8 mouse cellular contexts compared by ENCODE assay signal in genomic region chr3:32529303-32529898, GRCm38 (mm10). TPM values are rescaled to one million over a fixed set of nuclear protein-coding genes. Genes with fewer than 3 reads are reported as not detected.
DNase-seq lines count a peak whose midpoint lies in the region; ATAC-seq lines count a peak whose summit lies in the region.

Gene Mfn1 (plus strand): TSS chr3:32529465.

- ATAC-seq in hindbrain, embryonic 11.5 days (ENCODE audit: low FRiP score) = peak; percentile 100

- H3K4me2 ChIP-seq in hindbrain, embryonic 11.5 days (replicated peaks; ENCODE audit: low read depth, low read length) = peak within 1 kb of the TSS; percentile 64

- peak; percentile 97 for DNase-seq in Muller cell, postnatal 12 days (ENCODE audit: inconsistent ontology term)
- DNase-seq in cerebellum, adult 9-11 months = peak; percentile 94
- peak; percentile 90 to 95 for DNase-seq in frontal cortex, adult 2 months (ENCODE audit: extremely low spot score in 1 of 2, low spot score in 1 of 2)
- peak; percentile 91 for DNase-seq in hindbrain, embryonic 11.5 days (ENCODE audit: low spot score)
- peak; percentile 85 to 91 for DNase-seq in layer of hippocampus, postnatal 10 days (ENCODE audit: low spot score in 2 of 2)
- peak; percentile 98 for DNase-seq in lung, postnatal 10 days
- peak; percentile 91 for DNase-seq in ovary, postnatal 36 days (ENCODE audit: low spot score)
- peak; percentile 94 for DNase-seq in thymus, postnatal 25 days

- WGBS in hindbrain, embryonic 11.5 days = under 1% methylated on average over 47 of the region's 47 CpGs

- H3K27me3 ChIP-seq in hindbrain, embryonic 11.5 days (ENCODE audit: control insufficient read depth, insufficient read depth, low read length) = no peaks in the 10 kb centered on the region

- no peaks in the 10 kb centered on the region for H3K9me3 ChIP-seq in hindbrain, embryonic 11.5 days (ENCODE audit: control insufficient read depth, low read length)

- H3K27ac ChIP-seq in hindbrain, embryonic 11.5 days (ENCODE audit: low read depth, low read length) = no peak within 1 kb of the TSS

- H3K36me3 ChIP-seq in hindbrain, embryonic 11.5 days (ENCODE audit: control insufficient read depth, insufficient read depth, low read length) = no peaks in the 10 kb centered on the region

- H3K4me1 ChIP-seq in hindbrain, embryonic 11.5 days (replicated peaks; ENCODE audit: control insufficient read depth, insufficient read depth, low read length) = no peaks in the 10 kb centered on the region

- peak within 1 kb of the TSS; percentile 77 for H3K9ac ChIP-seq in hindbrain, embryonic 11.5 days (ENCODE audit: low read depth, low read length)

- peak within 1 kb of the TSS; percentile 59 for H3K4me3 ChIP-seq in hindbrain, embryonic 11.5 days (ENCODE audit: low read depth, low read length)

RNA-seq across cellular contexts. Expression of gene Mfn1, which starts in this region (rescaled TPM):
- polyA plus RNA-seq in frontal cortex, adult 2 months (2012; rRNA removed) = 107 and 127 TPM in 2 replicates
- polyA plus RNA-seq in hindbrain, embryonic 11.5 days (2014; fragmentation: Nextera tagmentation; extraction: Ambion mirVana) = 31.0 and 39.5 TPM in 2 replicates
- total RNA-seq in layer of hippocampus, postnatal 10 days (2021) = 10 to 100 TPM; 96.3 to 99.0 TPM
